Mouse (Mus musculus) brown adipose tissue, adult 24 weeks (tissue): ENCODE measurements at regions not wholly inside any gene's neighbourhood (a gene's known extent, or its start where the extent isn't known, plus 50 kb on each side); places are given as distances from the start of the nearest gene placed in this dataset.

Source experiments
- H3K27ac ChIP-seq: fragments of 200-500 bp; replicated peaks from 2 replicates; pipeline ENCODE4 v1.5.1; 2012; ENCODE audit warnings: low read depth, mild to moderate bottlenecking, low read length
- H3K4me1 ChIP-seq: fragments of 200-500 bp; 2 replicates; pipeline ENCODE4 v1.6.1; 2012; ENCODE audit warnings: low read length, mixed read lengths; ENCODE audit not compliant: control insufficient read depth, insufficient read depth, insufficient read length
- H3K4me3 ChIP-seq: fragments of 200-500 bp; 2 replicates; pipeline ENCODE4 v1.5.1; 2012; ENCODE audit warnings: low read depth, mild to moderate bottlenecking, low read length, moderate library complexity; ENCODE audit not compliant: insufficient read depth

- Histone ChIP-seq H3K4me1 (no peaks in the 10 kb centered on the region), H3K4me3 (no peak overlapping the region), H3K27ac (no peak overlapping the region)
Observed at GRCm38 (mm10) chr10:92075469-92075868, 646.8 kb downstream of the Nedd1 start.

DNA sequence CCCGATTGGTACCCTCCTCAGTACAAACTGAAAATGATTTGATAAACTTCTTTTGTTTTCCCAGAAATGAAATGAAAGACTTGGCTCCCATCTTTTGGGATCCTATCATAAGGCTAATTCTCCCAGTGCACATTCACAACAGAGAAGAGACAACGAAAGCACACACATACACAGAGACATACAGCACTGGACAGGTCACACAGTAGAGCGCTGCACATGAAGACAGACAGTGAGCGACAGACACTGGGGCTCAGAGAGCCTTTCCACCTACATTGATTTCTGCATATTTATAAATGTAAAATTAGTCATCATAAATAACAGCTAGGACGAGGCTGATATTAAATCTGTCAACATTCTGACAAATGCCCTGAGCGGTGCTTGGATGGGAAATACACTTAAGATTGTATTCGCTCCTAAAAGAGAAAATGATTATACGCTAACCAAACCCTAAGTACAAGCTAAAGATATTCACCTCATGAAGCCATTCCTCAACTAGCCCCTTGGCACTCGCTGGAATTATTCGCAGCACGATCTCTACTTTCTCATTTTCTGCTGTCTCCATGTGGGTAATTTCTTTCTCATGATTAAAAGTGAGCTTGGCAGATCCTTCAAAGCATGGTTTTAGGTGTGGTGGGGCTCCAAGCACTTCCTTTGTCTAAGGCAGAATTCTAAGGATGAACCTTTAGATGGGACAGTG, 647.4 kb downstream of the Nedd1 start:
- H3K4me3 ChIP-seq, result no peak overlapping the region
- no peaks in the 10 kb centered on the region for H3K4me1 ChIP-seq
- H3K27ac ChIP-seq, result no peak overlapping the region

- H3K4me1 ChIP-seq, result no peaks in the 10 kb centered on the region
- no peak overlapping the region for H3K4me3 ChIP-seq
- H3K27ac ChIP-seq, result no peak overlapping the region
Observed at GRCm38 (mm10) chr10:92073873-92074390, 648.3 kb downstream of the Nedd1 start.

DNA sequence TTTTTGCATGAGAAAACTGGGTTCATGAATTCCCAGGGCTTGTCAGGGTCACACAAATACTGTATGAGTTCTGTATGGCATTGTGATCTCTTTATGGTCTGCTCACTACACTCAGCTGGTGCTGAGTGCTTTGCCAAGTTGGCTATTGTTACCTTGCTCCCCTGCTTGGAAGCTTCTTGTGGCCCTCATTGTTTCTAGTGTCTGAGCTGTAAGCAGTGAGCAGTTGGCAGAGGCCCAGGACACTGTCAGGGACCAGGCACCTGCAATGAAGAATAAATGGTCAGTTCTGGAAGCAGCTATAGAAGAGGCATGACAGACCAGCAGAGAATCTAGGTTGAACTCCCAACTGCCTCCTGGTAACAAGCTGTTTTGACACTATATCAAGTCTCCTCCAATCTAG, 677.4 kb downstream of the Nedd1 start:
- Histone ChIP-seq H3K4me3 (no peak overlapping the region), H3K27ac (no peak overlapping the region), H3K4me1 (no peaks in the 10 kb centered on the region)

DNA sequence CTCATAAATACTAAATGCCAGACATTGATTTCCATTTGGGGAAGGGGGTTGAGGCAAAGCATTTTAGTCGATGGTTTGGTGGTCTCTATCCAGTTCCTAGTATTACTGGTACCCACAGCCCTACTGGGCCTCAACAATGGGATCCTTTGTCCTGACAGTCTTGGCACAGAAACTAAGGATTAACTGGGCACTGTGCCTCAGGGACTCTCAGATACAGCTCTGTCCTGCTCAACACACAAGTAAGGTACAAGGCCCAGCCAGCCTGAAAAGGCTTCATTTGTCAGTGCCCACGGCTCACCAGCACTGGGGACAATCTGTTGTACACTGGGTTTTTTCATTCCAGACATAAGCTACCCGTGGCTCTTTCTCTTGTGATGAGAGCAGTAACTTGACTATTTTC, 686.0 kb downstream of the Nedd1 start:
- Histone ChIP-seq H3K4me1 (no peaks in the 10 kb centered on the region), H3K27ac (no peak overlapping the region), H3K4me3 (no peak overlapping the region)

GRCm38 (mm10) chr10:92030221-92030620, 692.0 kb downstream of the Nedd1 start:
- Histone ChIP-seq H3K4me1 (no peaks in the 10 kb centered on the region), H3K27ac (no peak overlapping the region), H3K4me3 (no peak overlapping the region)

- no peak overlapping the region for H3K27ac ChIP-seq
- no peak overlapping the region for H3K4me3 ChIP-seq
- no peaks in the 10 kb centered on the region for H3K4me1 ChIP-seq
Observed at GRCm38 (mm10) chr10:92024203-92024602, 698.0 kb downstream of the Nedd1 start.

DNA sequence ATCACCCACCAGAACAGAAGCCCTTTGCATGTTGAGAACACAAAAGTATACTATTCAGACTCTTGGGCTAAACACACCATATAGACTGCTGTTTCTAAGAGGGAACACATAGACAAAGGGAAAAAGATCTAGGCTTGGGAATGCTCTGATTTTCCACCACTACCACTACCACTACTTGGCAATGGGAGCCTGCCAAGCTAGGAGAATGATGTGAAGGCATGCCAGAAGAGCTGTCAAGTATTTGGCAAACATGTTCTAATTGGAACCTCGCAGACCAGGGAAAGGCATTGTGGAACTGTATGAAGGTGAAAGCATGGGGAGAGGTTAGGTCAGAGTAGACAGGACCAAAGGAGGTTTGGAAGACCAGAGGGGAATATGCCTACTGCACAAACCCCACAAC, 701.2 kb downstream of the Nedd1 start:
- Histone ChIP-seq H3K27ac (no peak overlapping the region), H3K4me3 (no peak overlapping the region), H3K4me1 (no peaks in the 10 kb centered on the region)

GRCm38 (mm10) chr10:92009551-92009950, 712.7 kb downstream of the Nedd1 start:
- Histone ChIP-seq H3K27ac (no peak overlapping the region), H3K4me1 (no peaks in the 10 kb centered on the region), H3K4me3 (no peak overlapping the region)

DNA sequence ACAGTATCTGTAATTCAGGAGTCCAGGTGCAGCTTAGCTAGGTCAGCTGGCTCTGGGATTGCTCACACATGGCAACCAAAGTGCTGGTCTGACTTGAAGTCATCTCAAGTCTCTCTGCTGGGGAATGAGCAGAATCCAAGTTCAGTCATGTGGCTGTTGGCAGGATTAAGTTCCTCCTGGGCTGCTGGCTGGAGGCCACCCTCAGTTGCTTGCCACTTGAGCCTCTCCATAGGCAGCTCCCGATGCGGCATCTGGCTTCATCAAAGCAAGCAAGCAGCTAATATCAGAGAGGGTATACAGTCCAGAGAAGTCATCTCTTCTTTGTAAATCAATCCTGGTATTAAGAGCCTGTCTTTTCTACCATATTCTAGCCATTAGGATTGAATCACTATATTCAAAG, 714.3 kb downstream of the Nedd1 start:
- H3K4me1 ChIP-seq, result no peaks in the 10 kb centered on the region
- H3K4me3 ChIP-seq, result no peak overlapping the region
- no peak overlapping the region for H3K27ac ChIP-seq

GRCm38 (mm10) chr10:92006467-92006866, 715.8 kb downstream of the Nedd1 start:
- H3K27ac ChIP-seq, result no peak overlapping the region
- no peak overlapping the region for H3K4me3 ChIP-seq
- H3K4me1 ChIP-seq, result no peaks in the 10 kb centered on the region

- H3K4me1 ChIP-seq, result no peaks in the 10 kb centered on the region
- H3K27ac ChIP-seq, result no peak overlapping the region
- H3K4me3 ChIP-seq, result no peak overlapping the region
Observed at GRCm38 (mm10) chr10:91991040-91991439, 731.2 kb downstream of the Nedd1 start.

DNA sequence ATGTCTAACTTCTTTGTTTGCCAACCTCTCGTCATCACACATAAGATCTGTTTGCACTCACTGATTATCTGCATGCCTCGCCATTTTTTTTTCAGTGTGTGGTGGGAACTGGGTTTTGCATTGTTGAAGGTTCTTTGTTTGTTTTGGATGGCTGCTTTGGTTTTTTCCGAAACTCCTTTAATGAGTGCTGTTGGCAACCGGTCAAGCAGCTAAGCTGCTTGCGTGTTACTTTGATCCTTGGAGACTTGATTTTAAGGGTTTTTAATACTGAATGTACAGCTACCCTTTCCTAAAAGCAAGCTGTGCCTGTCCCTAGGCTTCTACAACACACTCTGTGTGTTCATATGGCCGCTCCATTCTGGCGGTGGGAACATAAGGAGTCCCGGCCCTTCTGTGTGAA, 733.9 kb downstream of the Nedd1 start:
- H3K4me3 ChIP-seq, result no peak overlapping the region
- H3K27ac ChIP-seq, result no peak overlapping the region
- H3K4me1 ChIP-seq, result no peaks in the 10 kb centered on the region

DNA sequence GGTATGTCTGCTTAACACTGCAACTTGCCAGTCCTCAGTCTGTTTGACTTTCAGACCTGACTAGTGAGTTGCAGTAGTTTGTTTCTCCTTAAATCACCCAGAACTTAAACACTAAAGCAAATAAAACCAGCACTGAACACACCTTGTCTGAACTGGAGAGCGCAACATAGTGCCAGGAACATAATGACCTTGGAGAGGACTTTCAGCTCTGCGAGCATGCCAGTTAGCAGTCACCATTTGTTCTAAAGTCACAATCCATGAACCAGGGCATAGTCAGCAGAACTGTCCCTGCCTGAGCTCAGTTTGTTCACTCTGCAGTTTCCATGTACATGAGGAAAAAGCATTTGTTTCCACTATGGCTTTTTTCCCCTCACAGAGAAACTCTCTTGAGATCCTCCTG, 742.4 kb downstream of the Nedd1 start:
- no peak overlapping the region for H3K27ac ChIP-seq
- no peaks in the 10 kb centered on the region for H3K4me1 ChIP-seq
- H3K4me3 ChIP-seq, result no peak overlapping the region

DNA sequence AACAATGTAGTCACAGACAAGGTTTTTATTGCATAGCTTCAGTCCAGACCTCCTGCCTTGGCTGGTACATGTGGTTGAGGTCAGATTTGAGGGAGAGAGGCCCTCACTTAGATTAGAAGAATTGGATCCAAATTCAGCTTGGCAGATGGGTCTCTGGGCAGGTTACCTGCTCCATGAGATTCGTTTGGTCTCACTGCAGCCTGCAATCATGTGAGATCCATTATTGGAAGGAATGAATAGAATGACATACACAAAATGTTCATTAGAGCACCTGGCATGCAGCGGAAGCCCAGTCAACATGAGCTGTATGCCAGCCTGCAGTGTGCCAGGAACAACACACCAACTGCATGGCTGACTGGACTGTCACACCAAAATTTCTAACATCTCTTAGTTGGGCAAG, 750.3 kb downstream of the Nedd1 start:
- Histone ChIP-seq H3K4me1 (no peaks in the 10 kb centered on the region), H3K4me3 (no peak overlapping the region), H3K27ac (no peak overlapping the region)

GRCm38 (mm10) chr10:91967570-91968310, 754.5 kb downstream of the Nedd1 start:
- Histone ChIP-seq H3K4me1 (no peaks in the 10 kb centered on the region), H3K4me3 (no peak overlapping the region), H3K27ac (no peak overlapping the region)
